Mouse (Mus musculus) C2C12 (cell line): ENCODE results near the gene Nudt6. TPM values are rescaled to one million over a fixed set of nuclear protein-coding genes. Genes with fewer than 3 reads are reported as not detected.

ENCODE experiments used
- H3K27me3 ChIP-seq: one replicate; pipeline ENCODE4 v1.6.1; 2011; ENCODE audit not compliant: control insufficient read depth, insufficient read depth, insufficient read length
- H3K36me3 ChIP-seq: one replicate; pipeline ENCODE4 v1.6.1; 2011; ENCODE audit not compliant: control insufficient read depth, insufficient read depth
- H3K4me3 ChIP-seq: one replicate; pipeline ENCODE4 v1.5.1; 2011; ENCODE audit warnings: mild to moderate bottlenecking, control low read depth; ENCODE audit not compliant: poor library complexity, insufficient read depth, severe bottlenecking
- H3K79me2 ChIP-seq: one replicate; pipeline ENCODE4 v1.6.1; 2011; ENCODE audit not compliant: control insufficient read depth, insufficient read depth
- H3K79me3 ChIP-seq: one replicate; pipeline ENCODE4 v1.6.1; 2011; ENCODE audit warnings: low read depth, control low read depth
- H3ac ChIP-seq: one replicate; pipeline ENCODE3; 2011; ENCODE audit warnings: low read depth; ENCODE audit not compliant: control insufficient read depth, insufficient read length
- CEBPB ChIP-seq: IDR thresholded peaks from one replicate; pipeline ENCODE4 v1.6.1; 2011; ENCODE audit warnings: low read depth, mild to moderate bottlenecking, control low read depth, moderate library complexity
- CTCF ChIP-seq: IDR thresholded peaks from one replicate; pipeline ENCODE4 v1.5.1; 2011; ENCODE audit not compliant: control insufficient read depth, insufficient read depth, insufficient read length
- FOSL1 ChIP-seq: IDR thresholded peaks from one replicate; pipeline ENCODE4 v1.8.0; 2011; ENCODE audit warnings: mild to moderate bottlenecking, low read length; ENCODE audit not compliant: poor library complexity, insufficient read depth, severe bottlenecking
- MAX ChIP-seq: IDR thresholded peaks from one replicate; pipeline ENCODE4 v1.6.1; 2011; ENCODE audit warnings: mild to moderate bottlenecking, control low read depth
- MYOD1 ChIP-seq: IDR thresholded peaks from one replicate; pipeline ENCODE4 v1.6.1; 2011; ENCODE audit warnings: low read depth; ENCODE audit not compliant: control insufficient read depth, insufficient read length
- MYOG ChIP-seq: IDR thresholded peaks from one replicate; pipeline ENCODE4 v1.6.1; 2011; ENCODE audit not compliant: control insufficient read depth, insufficient read length; ENCODE audit errors: extremely low read depth
- USF1 ChIP-seq: IDR thresholded peaks from one replicate; pipeline ENCODE4 v1.6.1; 2011; ENCODE audit warnings: low read depth, mild to moderate bottlenecking, control low read depth, moderate library complexity
- long read RNA-seq, 2 experiments: library from polyadenylated mRNA; unstranded; transcript quantifications; one replicate each; pipeline ENCODE4 v2.0.0; 2019 to 2020
- polyA plus RNA-seq: library from polyadenylated mRNA; unstranded; fragments of >200 nt; fragmentation: generic; extraction: Trizol; gene quantifications from one replicate; pipeline ENCODE4 v1.2.1, GENCODE M21; 2012; ENCODE audit warnings: missing spikeins

The Nudt6 gene
- 8.4 TPM for polyA plus RNA-seq
- long read RNA-seq, experiment 1, transcript Nudt6-201 (5 exons, 1,155 nt) = major isoform, 10 of 13 reads
- long read RNA-seq, experiment 1, partial matches to known transcripts = 0 of 13 reads
- long read RNA-seq, experiment 1, other reads (novel, unspliced or antisense) = 3 of 13 reads
- long read RNA-seq, experiment 2, partial matches to known transcripts = 0 of 10 reads
- long read RNA-seq, experiment 2, other reads (novel, unspliced or antisense) = 4 of 10 reads

DNA sequence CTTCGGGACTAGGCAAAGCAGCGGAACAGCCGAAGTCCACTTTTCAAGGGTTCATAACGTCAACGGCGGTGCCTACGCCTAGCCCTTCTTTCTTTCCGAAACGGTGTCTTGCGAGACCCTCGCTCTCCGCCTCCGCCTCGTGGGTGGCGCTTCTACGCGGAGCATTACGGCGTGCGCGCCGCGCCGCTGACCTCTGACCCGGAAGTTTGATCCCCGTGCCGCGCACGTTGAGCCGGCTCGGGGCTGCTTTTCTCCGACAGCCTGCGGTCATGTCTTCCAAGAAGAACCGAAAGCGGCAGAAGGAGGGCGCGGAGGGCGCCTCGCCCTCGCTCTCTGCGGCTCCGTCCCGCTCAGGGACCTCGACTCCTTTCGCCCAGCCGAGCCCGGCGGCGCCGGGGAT lies at the start of gene Nudt6:
TSS of gene Nudt6 (minus strand) at position 140 of the 400 bp plus-strand sequence.
- Histone ChIP-seq H3K4me3 (peak within 1 kb of the TSS; percentile 87), H3K79me2 (peaks cover 55% of the 10 kb centered on the region), H3ac (peak within 1 kb of the TSS; percentile 66), H3K79me3 (peaks cover 41% of the 10 kb centered on the region), H3K36me3 (peaks cover 14% of the 10 kb centered on the region), H3K27me3 (no peaks in the 10 kb centered on the region)
- TF ChIP-seq MAX (peak; percentile 93), CEBPB (no peak)

DNA sequence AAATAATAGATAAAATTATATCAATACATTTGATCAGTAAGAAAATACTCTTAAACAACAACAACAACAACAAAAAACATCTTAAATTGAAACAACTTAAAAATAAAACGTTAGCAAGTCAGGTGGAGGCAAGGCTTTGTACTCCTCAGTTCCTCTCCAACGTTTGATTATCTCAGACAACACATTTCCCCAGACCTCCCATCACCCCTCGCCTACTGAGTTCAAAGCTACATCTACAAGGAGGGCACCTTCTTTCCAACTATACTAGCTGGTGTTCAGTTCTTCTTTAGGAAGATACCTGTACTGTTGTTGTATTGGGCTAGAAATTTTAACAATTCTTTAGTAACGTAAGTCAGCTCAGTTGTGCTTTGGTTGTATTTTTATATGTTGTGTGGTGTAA lies 49.3 kb upstream of the Nudt6 start:
- H3K79me3 ChIP-seq = no peaks in the 10 kb centered on the region
- H3ac ChIP-seq = no peak overlapping the region
- no peaks in the 10 kb centered on the region for H3K27me3 ChIP-seq
- H3K36me3 ChIP-seq = peaks cover 19% of the 10 kb centered on the region
- TF ChIP-seq MYOD1 = no peak
- TF ChIP-seq CTCF = no peak
- no peak for TF ChIP-seq MAX
- no peak for TF ChIP-seq FOSL1
- no peak for TF ChIP-seq CEBPB
- no peak for TF ChIP-seq MYOG
- TF ChIP-seq USF1 = no peak
- H3K4me3 ChIP-seq = no peak overlapping the region
- H3K79me2 ChIP-seq = no peaks in the 10 kb centered on the region

DNA sequence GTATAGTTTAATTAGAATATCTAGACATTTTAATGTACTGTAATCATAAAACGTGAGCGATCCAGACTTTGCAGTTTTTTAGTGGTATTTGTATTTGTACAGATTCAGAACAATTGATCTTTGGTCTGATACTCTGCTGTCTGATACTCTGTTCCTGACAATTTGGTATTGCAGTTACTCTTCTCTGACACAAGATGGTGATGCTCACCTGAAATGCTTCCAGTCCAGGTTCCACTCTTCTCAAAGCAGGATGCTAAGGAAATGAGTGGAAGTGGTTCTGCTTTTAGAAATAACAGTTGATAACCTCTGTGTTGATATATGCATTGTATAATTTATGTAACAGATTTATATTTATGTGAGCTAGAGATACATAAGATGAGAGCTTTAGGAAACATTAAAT lies 48.2 kb upstream of the Nudt6 start:
- Histone ChIP-seq H3K4me3 (no peak overlapping the region), H3K27me3 (no peaks in the 10 kb centered on the region), H3K36me3 (peaks cover 23% of the 10 kb centered on the region), H3K79me3 (no peaks in the 10 kb centered on the region), H3K79me2 (no peaks in the 10 kb centered on the region), H3ac (no peak overlapping the region)
- no peak for TF ChIP-seq USF1
- no peak for TF ChIP-seq MYOD1
- TF ChIP-seq MYOG = no peak
- TF ChIP-seq MAX = no peak
- no peak for TF ChIP-seq CTCF
- no peak for TF ChIP-seq FOSL1
- no peak for TF ChIP-seq CEBPB

DNA sequence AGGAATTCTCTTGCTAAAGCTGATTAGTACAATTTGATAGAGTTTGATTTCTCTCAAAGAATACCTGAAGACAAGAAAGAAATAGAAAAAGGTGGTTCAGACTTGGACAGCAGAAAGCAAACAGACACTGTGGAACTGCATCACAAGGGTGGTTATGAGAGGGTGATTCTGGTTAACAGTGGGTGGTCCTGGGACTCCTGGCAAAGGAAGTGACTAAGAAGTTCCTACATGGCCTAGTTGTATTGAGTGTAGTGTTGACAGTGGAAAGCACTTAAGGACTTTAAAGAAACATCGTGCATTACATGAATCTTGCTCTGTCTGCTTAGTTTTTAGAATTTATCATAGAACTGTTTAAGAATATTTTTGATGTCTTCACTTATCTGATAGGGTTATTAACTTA lies 36.0 kb upstream of the Nudt6 start:
- no peak overlapping the region for H3ac ChIP-seq
- H3K4me3 ChIP-seq = no peak overlapping the region
- TF ChIP-seq CEBPB = no peak
- no peak for TF ChIP-seq MAX
- TF ChIP-seq MYOG = no peak
- no peak for TF ChIP-seq FOSL1
- no peak for TF ChIP-seq USF1
- no peak for TF ChIP-seq MYOD1
- TF ChIP-seq CTCF = no peak
- H3K79me3 ChIP-seq = no peaks in the 10 kb centered on the region
- H3K27me3 ChIP-seq = no peaks in the 10 kb centered on the region
- peaks cover 37% of the 10 kb centered on the region for H3K36me3 ChIP-seq
- no peaks in the 10 kb centered on the region for H3K79me2 ChIP-seq

DNA sequence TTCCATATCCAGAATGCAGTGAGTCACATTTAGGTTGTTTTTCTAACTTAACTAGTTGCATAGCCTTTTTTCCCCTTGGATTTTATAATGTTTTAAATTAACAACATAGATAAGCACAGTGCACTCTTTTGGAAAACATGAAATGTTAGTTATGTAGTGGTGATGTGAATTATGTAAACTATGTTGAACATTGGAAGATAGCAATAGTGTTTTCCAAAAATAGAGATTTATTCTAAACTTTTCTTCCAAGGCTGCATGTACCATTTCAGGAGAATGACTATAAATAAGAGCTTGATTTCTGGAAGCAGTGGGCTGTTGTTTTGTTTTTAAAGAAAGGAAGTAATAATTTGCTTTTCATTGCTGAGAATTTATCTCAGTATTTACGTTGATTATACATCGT lies 23.4 kb upstream of the Nudt6 start:
- Histone ChIP-seq H3ac (no peak overlapping the region), H3K79me2 (no peaks in the 10 kb centered on the region), H3K36me3 (peaks cover 43% of the 10 kb centered on the region), H3K4me3 (no peak overlapping the region), H3K79me3 (peaks cover 6% of the 10 kb centered on the region), H3K27me3 (no peaks in the 10 kb centered on the region)
- TF ChIP-seq CTCF (no peak), MYOG (no peak), MAX (no peak), MYOD1 (no peak), FOSL1 (no peak), CEBPB (no peak), USF1 (no peak)

DNA sequence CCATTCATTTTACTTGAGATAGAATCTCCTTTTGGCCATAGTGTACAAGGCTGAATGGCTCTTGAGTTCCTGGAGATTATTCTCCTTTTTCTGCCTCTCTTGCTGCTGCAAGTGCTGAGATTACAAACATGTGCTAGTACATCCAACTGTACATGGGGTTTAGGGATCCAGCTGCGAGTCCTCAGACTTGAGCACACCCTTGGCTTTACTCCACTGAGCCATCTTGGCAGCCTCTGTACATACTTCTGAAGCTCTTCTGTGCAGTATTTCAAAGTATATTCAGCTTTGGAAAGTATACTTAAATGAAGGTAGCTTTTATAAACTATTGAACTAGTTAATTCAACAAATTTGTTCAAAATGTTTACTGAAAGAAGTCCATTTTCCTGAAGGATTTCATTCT lies 19.8 kb upstream of the Nudt6 start:
- H3ac ChIP-seq = no peak overlapping the region
- no peak for TF ChIP-seq MYOD1
- TF ChIP-seq MAX = no peak
- no peak for TF ChIP-seq CEBPB
- no peak for TF ChIP-seq FOSL1
- TF ChIP-seq CTCF = no peak
- no peak for TF ChIP-seq USF1
- TF ChIP-seq MYOG = no peak
- no peaks in the 10 kb centered on the region for H3K79me2 ChIP-seq
- peaks cover 66% of the 10 kb centered on the region for H3K36me3 ChIP-seq
- no peak overlapping the region for H3K4me3 ChIP-seq
- H3K79me3 ChIP-seq = peaks cover 4% of the 10 kb centered on the region
- no peaks in the 10 kb centered on the region for H3K27me3 ChIP-seq
